Mouse (Mus musculus): ENCODE results near the gene Ecsit. TPM values are rescaled to one million over a fixed set of nuclear protein-coding genes. Genes with fewer than 3 reads are reported as not detected.

Gene Ecsit
- total and polyA plus RNA-seq, 3 experiments, result 92.5 to 169 (median 106) TPM

GRCm38 (mm10) chr9:22049721-22050270 lies 35.4 kb downstream of the Ecsit start:
- H3K4me1 ChIP-seq (ENCODE audit: control insufficient read depth, insufficient read depth, low read length), result no peaks in the 10 kb centered on the region
- no peaks in the 10 kb centered on the region for H3K79me2 ChIP-seq (replicated peaks; ENCODE audit: control insufficient read depth, insufficient read depth, low read length)
- H3K36me3 ChIP-seq (ENCODE audit: control insufficient read depth, insufficient read depth, low read length), result no peaks in the 10 kb centered on the region
- DNase-seq, result no peak
- no peak overlapping the region for H3K4me3 ChIP-seq
- intact Hi-C loops (cut with DNase I), result no loop called here
- no peak overlapping the region for H3K27ac ChIP-seq
- no peak for TF ChIP-seq CTCF (IDR thresholded peaks at IDR 0.05)
- TF ChIP-seq POLR2A (IDR thresholded peaks at IDR 0.05; ENCODE audit: insufficient read depth, low read depth, low read length), result no peak
- TF ChIP-seq EP300 (IDR thresholded peaks at IDR 0.05; ENCODE audit: insufficient read depth, low read depth, low read length), result no peak
- H3K27me3 ChIP-seq (ENCODE audit: control insufficient read depth, insufficient read depth, low read length), result peaks cover 14% of the 10 kb centered on the region
- H3K9ac ChIP-seq (ENCODE audit: low read depth, low read length), result no peak overlapping the region
- WGBS, result 51% methylated on average over 4 of the region's 4 CpGs

GRCm38 (mm10) chr9:22049315-22049714 lies 35.9 kb downstream of the Ecsit start:
- Histone ChIP-seq H3K27ac (no peak overlapping the region), H3K4me3 (no peak overlapping the region), H3K36me3 (ENCODE audit: control insufficient read depth, insufficient read depth, low read length) (no peaks in the 10 kb centered on the region), H3K79me2 (replicated peaks; ENCODE audit: control insufficient read depth, insufficient read depth, low read length) (no peaks in the 10 kb centered on the region), H3K4me1 (ENCODE audit: control insufficient read depth, insufficient read depth, low read length) (no peaks in the 10 kb centered on the region), H3K9ac (ENCODE audit: low read depth, low read length) (no peak overlapping the region), H3K27me3 (ENCODE audit: control insufficient read depth, insufficient read depth, low read length) (peaks cover 14% of the 10 kb centered on the region)
- DNase-seq, result no peak
- TF ChIP-seq CTCF (IDR thresholded peaks at IDR 0.05), result no peak
- TF ChIP-seq EP300 (IDR thresholded peaks at IDR 0.05; ENCODE audit: insufficient read depth, low read depth, low read length), result no peak
- TF ChIP-seq POLR2A (IDR thresholded peaks at IDR 0.05; ENCODE audit: insufficient read depth, low read depth, low read length), result no peak
- intact Hi-C loops (cut with DNase I), result no loop called here
- 60% methylated on average over 11 of the region's 11 CpGs for WGBS

GRCm38 (mm10) chr9:22047329-22047728 lies 37.9 kb downstream of the Ecsit start:
- no peak for DNase-seq
- WGBS, result 45% methylated on average over 9 of the region's 9 CpGs
- Histone ChIP-seq H3K79me2 (replicated peaks; ENCODE audit: control insufficient read depth, insufficient read depth, low read length) (no peaks in the 10 kb centered on the region), H3K4me1 (ENCODE audit: control insufficient read depth, insufficient read depth, low read length) (no peaks in the 10 kb centered on the region), H3K27ac (no peak overlapping the region), H3K9ac (ENCODE audit: low read depth, low read length) (no peak overlapping the region), H3K36me3 (ENCODE audit: control insufficient read depth, insufficient read depth, low read length) (no peaks in the 10 kb centered on the region), H3K27me3 (ENCODE audit: control insufficient read depth, insufficient read depth, low read length) (peaks cover 14% of the 10 kb centered on the region), H3K4me3 (no peak overlapping the region)
- TF ChIP-seq EP300 (IDR thresholded peaks at IDR 0.05; ENCODE audit: insufficient read depth, low read depth, low read length) (no peak), POLR2A (IDR thresholded peaks at IDR 0.05; ENCODE audit: insufficient read depth, low read depth, low read length) (no peak), CTCF (IDR thresholded peaks at IDR 0.05) (no peak)
- intact Hi-C loops (cut with DNase I), result no loop called here

- Histone ChIP-seq H3K79me2 (replicated peaks; ENCODE audit: control insufficient read depth, insufficient read depth, low read length) (no peaks in the 10 kb centered on the region), H3K27me3 (ENCODE audit: control insufficient read depth, insufficient read depth, low read length) (0 out of 2 replicates have a peak, but pooled peaks cover 2% of the 10 kb centered on the region), H3K4me3 (no peak overlapping the region), H3K36me3 (ENCODE audit: control insufficient read depth, insufficient read depth, low read length) (no peaks in the 10 kb centered on the region), H3K9ac (ENCODE audit: low read depth, low read length) (no peak overlapping the region), H3K4me1 (ENCODE audit: control insufficient read depth, insufficient read depth, low read length) (no peaks in the 10 kb centered on the region), H3K27ac (no peak overlapping the region)
- WGBS, result 71% methylated on average over 2 of the region's 2 CpGs
- intact Hi-C loops (cut with DNase I), result no loop called here
- TF ChIP-seq POLR2A (IDR thresholded peaks at IDR 0.05; ENCODE audit: insufficient read depth, low read depth, low read length), result no peak
- no peak for TF ChIP-seq CTCF (IDR thresholded peaks at IDR 0.05)
- TF ChIP-seq EP300 (IDR thresholded peaks at IDR 0.05; ENCODE audit: insufficient read depth, low read depth, low read length), result no peak
- DNase-seq, result no peak
Measured at GRCm38 (mm10) chr9:22041832-22042231, 43.4 kb downstream of the Ecsit start.

DNA sequence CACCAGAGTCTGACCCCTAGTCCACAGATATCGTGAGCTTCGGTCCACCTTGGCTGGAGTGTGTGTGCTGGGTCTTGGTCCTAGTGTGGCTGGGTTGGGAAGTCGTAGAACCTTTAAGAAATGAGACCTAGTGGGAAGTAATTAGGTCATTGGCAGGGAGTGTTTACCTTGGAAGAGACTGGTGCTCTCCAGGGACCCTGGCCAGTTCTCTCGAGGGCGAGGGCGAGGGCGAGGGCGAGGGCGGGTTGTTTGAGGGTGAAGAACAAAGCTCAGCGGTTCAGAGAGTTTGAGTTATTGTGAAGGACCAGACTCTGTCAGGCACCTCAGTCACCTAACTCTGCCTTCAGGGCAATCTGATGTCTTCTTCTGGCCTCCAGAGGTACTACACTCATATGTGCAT lies 47.4 kb downstream of the Ecsit start:
- no peak overlapping the region for H3K27ac ChIP-seq
- WGBS, result 63% methylated on average over 10 of the region's 10 CpGs
- no peak overlapping the region for H3K4me3 ChIP-seq
- no peaks in the 10 kb centered on the region for H3K4me1 ChIP-seq (ENCODE audit: control insufficient read depth, insufficient read depth, low read length)
- TF ChIP-seq POLR2A (IDR thresholded peaks at IDR 0.05; ENCODE audit: insufficient read depth, low read depth, low read length) (no peak), CTCF (IDR thresholded peaks at IDR 0.05) (no peak), EP300 (IDR thresholded peaks at IDR 0.05; ENCODE audit: insufficient read depth, low read depth, low read length) (no peak)
- H3K9ac ChIP-seq (ENCODE audit: low read depth, low read length), result no peak overlapping the region
- H3K27me3 ChIP-seq (ENCODE audit: control insufficient read depth, insufficient read depth, low read length), result 0 out of 2 replicates have a peak, but pooled peaks cover 2% of the 10 kb centered on the region
- intact Hi-C loops (cut with DNase I), result no loop called here
- DNase-seq, result no peak
- no peaks in the 10 kb centered on the region for H3K36me3 ChIP-seq (ENCODE audit: control insufficient read depth, insufficient read depth, low read length)
- no peaks in the 10 kb centered on the region for H3K79me2 ChIP-seq (replicated peaks; ENCODE audit: control insufficient read depth, insufficient read depth, low read length)

- H3K36me3 ChIP-seq (ENCODE audit: control insufficient read depth, insufficient read depth, low read length), result no peaks in the 10 kb centered on the region
- H3K79me2 ChIP-seq (replicated peaks; ENCODE audit: control insufficient read depth, insufficient read depth, low read length), result no peaks in the 10 kb centered on the region
- no peaks in the 10 kb centered on the region for H3K4me1 ChIP-seq (ENCODE audit: control insufficient read depth, insufficient read depth, low read length)
- no peak overlapping the region for H3K9ac ChIP-seq (ENCODE audit: low read depth, low read length)
- H3K27ac ChIP-seq, result no peak overlapping the region
- TF ChIP-seq CTCF (IDR thresholded peaks at IDR 0.05), result no peak
- TF ChIP-seq EP300 (IDR thresholded peaks at IDR 0.05; ENCODE audit: insufficient read depth, low read depth, low read length), result no peak
- no peak for TF ChIP-seq POLR2A (IDR thresholded peaks at IDR 0.05; ENCODE audit: insufficient read depth, low read depth, low read length)
- 54% methylated on average over 6 of the region's 6 CpGs for WGBS
- DNase-seq, result no peak
- H3K27me3 ChIP-seq (ENCODE audit: control insufficient read depth, insufficient read depth, low read length), result 0 out of 2 replicates have a peak, but pooled peaks cover 2% of the 10 kb centered on the region
- no peak overlapping the region for H3K4me3 ChIP-seq
- intact Hi-C loops (cut with DNase I), result no loop called here
Measured at GRCm38 (mm10) chr9:22035300-22036044, 49.8 kb downstream of the Ecsit start.
